Mouse (Mus musculus): Measurements from ENCODE around the gene Psmd14. TPM values are rescaled to one million over a fixed set of nuclear protein-coding genes. Genes with fewer than 3 reads are reported as not detected.

Gene Psmd14
- total RNA-seq, 2 experiments from 2014 or later = 55.6 to 55.9 TPM

GRCm38 (mm10) chr2:61811507-61812421 lies 100.3 kb downstream of the Psmd14 start:
- peak; percentile 44 to 66 for DNase-seq
- intact Hi-C loops (cut with DNase I) = loop anchor here (5.0 kb wide), 2 partner anchors 99 to 154 kb away; partner anchors contain the start of gene Psmd14

DNA sequence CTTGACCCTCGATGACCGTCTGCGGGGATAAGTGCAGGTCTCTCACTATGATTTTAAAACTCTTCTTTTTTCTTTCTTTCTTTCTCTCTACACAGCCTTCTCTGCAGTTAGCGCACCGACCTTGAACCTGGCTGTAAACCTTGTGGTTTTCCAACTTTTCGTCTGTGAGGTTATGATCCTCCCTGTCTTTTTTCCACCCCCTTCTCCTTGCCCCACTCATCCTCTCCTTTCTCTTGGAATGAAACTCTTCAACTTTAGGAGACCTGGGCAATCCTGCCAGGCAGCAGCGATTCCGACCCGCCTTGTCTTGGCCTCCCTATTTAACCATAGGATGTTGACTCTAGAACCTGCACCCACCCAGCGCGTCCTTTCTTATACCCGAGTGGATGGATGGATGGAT lies 101.0 kb downstream of the Psmd14 start:
- intact Hi-C loops (cut with DNase I) = loop anchor here (5.0 kb wide), 2 partner anchors 100 to 155 kb away; partner anchors contain the start of gene Psmd14
- DNase-seq = peak; percentile 5 to 18

DNA sequence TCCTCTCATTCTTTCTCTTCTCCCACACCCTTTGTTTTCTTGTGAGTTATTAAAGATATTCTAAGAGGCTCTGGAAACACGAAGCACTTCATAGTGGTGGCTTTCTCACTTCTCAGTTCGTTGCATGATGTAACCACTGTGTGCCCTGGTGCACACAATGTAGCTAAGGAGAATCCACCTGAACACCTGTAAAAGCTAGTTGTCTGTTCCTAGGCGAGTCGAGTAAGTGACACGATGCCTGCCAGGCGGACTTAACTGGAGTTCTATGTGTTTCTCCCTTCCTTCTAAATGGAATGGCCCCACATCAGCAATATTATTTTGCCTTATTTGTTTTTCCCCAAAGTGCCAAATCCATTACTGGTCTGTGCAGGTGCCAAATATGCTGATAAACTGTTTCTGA lies 101.6 kb downstream of the Psmd14 start:
- intact Hi-C loops (cut with DNase I) = loop anchor here (5.0 kb wide), 2 partner anchors 101 to 156 kb away; partner anchors contain the start of gene Psmd14
- peak; percentile 2 to 12 for DNase-seq

- intact Hi-C loops (cut with DNase I) = loop anchor here (5.0 kb wide), 2 partner anchors 101 to 156 kb away; partner anchors contain the start of gene Psmd14
- no peak for DNase-seq
Measured at GRCm38 (mm10) chr2:61813521-61813920, 102.0 kb downstream of the Psmd14 start.

GRCm38 (mm10) chr2:61814548-61815473 lies 103.3 kb downstream of the Psmd14 start:
- DNase-seq = peak; percentile 10 to 21
- intact Hi-C loops (cut with DNase I) = loop anchor here (5.0 kb wide), 2 partner anchors 103 to 158 kb away; partner anchors contain the start of gene Psmd14

GRCm38 (mm10) chr2:61815583-61816313 lies 104.3 kb downstream of the Psmd14 start:
- intact Hi-C loops (cut with DNase I) = no loop called here
- peak in 1 of 2 experiments; percentile 6 for DNase-seq

- intact Hi-C loops (cut with DNase I) = no loop called here
- DNase-seq = no peak
Measured at GRCm38 (mm10) chr2:61818197-61818596, 106.7 kb downstream of the Psmd14 start.

DNA sequence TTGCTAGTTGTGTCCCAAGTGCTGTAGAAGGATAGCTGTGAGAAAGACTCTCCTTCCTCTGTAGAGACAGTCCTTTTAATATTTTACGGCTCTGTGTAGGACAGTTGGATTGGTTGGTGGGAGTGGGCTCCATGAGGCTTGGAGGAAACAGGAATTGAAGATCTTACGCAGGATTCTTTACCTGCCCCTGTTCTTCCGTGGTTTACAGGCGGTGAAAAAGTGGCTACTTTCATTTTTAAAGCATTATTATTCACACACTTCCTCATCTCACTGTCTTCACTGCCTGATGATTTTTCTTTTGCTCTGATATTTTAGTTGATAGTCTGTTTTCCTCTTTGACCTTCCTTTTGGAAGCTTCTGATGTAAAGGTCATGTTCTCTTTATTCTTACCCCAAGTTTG lies 108.7 kb downstream of the Psmd14 start:
- no peak for DNase-seq
- intact Hi-C loops (cut with DNase I) = no loop called here

DNA sequence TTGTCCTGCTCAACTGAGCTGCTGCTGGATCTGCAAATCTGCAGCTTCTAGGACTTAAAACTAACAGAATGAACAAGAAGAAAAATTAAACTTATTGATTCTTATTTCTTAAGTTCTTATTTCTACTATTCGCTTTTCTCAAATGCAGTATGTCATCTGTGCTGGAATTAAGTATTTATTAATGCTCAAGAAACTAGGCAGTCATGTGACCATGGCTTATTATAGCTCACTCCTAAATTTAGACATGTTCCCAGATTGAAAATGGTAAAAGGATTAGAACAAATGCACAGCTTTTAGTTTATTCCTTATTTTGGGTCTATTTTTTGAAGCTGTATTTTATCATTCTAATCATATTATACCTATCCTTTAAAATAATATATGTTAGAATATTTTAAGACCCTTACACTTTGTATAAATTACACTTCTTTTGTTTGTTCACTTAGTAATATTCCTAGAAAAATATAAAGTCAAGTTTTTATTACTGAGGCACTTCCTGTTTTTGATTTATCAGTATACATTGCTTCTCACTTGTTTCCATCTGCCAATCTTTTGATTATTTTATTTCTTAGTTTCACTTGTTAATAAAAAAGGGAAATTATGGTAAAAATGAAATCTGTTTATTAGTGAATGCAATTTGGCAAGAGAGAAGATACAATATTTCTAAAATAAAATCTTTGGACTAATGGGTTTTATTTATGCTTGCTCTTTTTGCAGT lies 112.1 kb downstream of the Psmd14 start:
- intact Hi-C loops (cut with DNase I) = no loop called here
- DNase-seq = no peak

GRCm38 (mm10) chr2:61837243-61837806 lies 125.8 kb downstream of the Psmd14 start:
- intact Hi-C loops (cut with DNase I) = no loop called here
- DNase-seq = no peak

Small RNAs within 50 kb of the gene (microRNA-seq; reads per million reads assigned to microRNA genes)
- 0 reads per million in 2 experiments for gene Gm22403 (ENCODE audit: borderline number of aligned reads in 2 of 2)

Other genes with a start within 250 kb of the Psmd14 start
- gene Tank, start 133.1 kb upstream of the Psmd14 start, total RNA-seq (2021) = 10 to 100 TPM; 16.8 to 22.2 TPM
- gene Tbr1, start 91.2 kb downstream of the Psmd14 start, total RNA-seq (2021) = under 1 TPM in 1 of 2 experiments, not detected in 1; 0.11 TPM